Mouse (Mus musculus) midbrain, embryonic 13.5 days (tissue): Measurements from ENCODE around the gene Nudt4. TPM values are rescaled to one million over a fixed set of nuclear protein-coding genes. Genes with fewer than 3 reads are reported as not detected.
A peak's percentile ranks its signal among the peaks of the same experiment; 100 is the strongest.

Source experiments
- ATAC-seq: fragments of 200-750 bp; cut with Nextera tagmentation; 2 replicates; pipeline ENCODE4 v1.8.0; 2017; ENCODE audit warnings: mild to moderate bottlenecking, moderate TSS enrichment, moderate library complexity
- H3K27ac ChIP-seq: fragments of 300-500 bp; sonication (generic); 2 replicates; pipeline ENCODE4 v1.5.1; 2015; ENCODE audit warnings: inconsistent platforms, mild to moderate bottlenecking, moderate library complexity
- H3K27me3 ChIP-seq: fragments of 300-500 bp; sonication (generic); 2 replicates; pipeline ENCODE4 v1.6.1; 2015; ENCODE audit warnings: mild to moderate bottlenecking, inconsistent platforms
- H3K36me3 ChIP-seq: fragments of 300-500 bp; sonication (generic); 2 replicates; pipeline ENCODE4 v1.6.1; 2015; ENCODE audit warnings: mild to moderate bottlenecking, inconsistent platforms
- H3K4me1 ChIP-seq: fragments of 300-500 bp; sonication (generic); replicated peaks from 2 replicates; pipeline ENCODE4 v1.6.1; 2015; ENCODE audit warnings: inconsistent platforms
- H3K4me2 ChIP-seq: fragments of 300-500 bp; sonication (generic); replicated peaks from 2 replicates; pipeline ENCODE4 v1.6.1; 2015; ENCODE audit warnings: moderate library complexity, mild to moderate bottlenecking, inconsistent platforms
- H3K4me3 ChIP-seq: fragments of 300-500 bp; sonication (generic); replicated peaks from 2 replicates; pipeline ENCODE4 v1.5.1; 2015; ENCODE audit warnings: mild to moderate bottlenecking, inconsistent platforms
- H3K9ac ChIP-seq: fragments of 300-500 bp; sonication (generic); replicated peaks from 2 replicates; pipeline ENCODE4 v1.6.1; 2015; ENCODE audit warnings: mild to moderate bottlenecking, inconsistent platforms
- H3K9me3 ChIP-seq: fragments of 300-500 bp; sonication (generic); 2 replicates; pipeline ENCODE4 v1.6.1; 2016; ENCODE audit warnings: mild to moderate bottlenecking, inconsistent platforms
- WGBS: fragments of 180-500 bp; shearing (Covaris S2); methylation state at CpG from one replicate; pipeline ENCODE4 v1.1.7; 2015; 5-methylcytosine and 5-hydroxymethylcytosine counted together
- polyA plus RNA-seq: library from polyadenylated mRNA; unstranded; fragments of >200 nt; fragmentation: Nextera tagmentation; extraction: Ambion mirVana; gene quantifications from 2 replicates; pipeline ENCODE4 v1.2.1, GENCODE M21; 2015

Gene Nudt4
- polyA plus RNA-seq, 1 experiment from 2014 or later: 72.5 TPM

DNA sequence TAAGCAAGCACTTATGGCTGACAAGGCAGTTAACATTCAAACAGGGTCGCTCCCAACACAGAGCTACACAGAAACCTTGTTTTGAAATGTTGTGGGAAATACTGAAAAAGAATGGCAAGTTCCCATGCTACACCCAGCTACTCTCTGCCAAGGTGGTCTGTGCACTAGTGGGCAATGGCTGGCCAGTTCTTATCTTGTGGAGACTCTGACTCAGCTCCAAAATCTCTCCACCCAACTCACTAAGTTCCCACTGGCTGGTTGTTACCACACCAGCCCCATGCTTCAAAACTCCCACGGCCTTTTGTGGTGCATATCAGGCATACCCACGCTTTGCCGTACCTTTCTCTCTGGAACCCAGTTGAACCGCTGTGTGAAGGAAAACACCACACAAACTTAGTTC is 31.0 kb downstream of the Nudt4 start:
- no peak overlapping the region for H3K4me2 ChIP-seq
- no peak for ATAC-seq
- H3K9ac ChIP-seq: no peak overlapping the region
- 87% methylated on average over 5 of the region's 5 CpGs for WGBS
- no peaks in the 10 kb centered on the region for H3K9me3 ChIP-seq
- no peaks in the 10 kb centered on the region for H3K27me3 ChIP-seq
- H3K36me3 ChIP-seq: no peaks in the 10 kb centered on the region
- peaks cover 19% of the 10 kb centered on the region for H3K4me1 ChIP-seq
- no peak overlapping the region for H3K4me3 ChIP-seq
- H3K27ac ChIP-seq: no peak overlapping the region

GRCm38 (mm10) chr10:95530551-95531121 is 33.3 kb downstream of the Nudt4 start:
- Histone ChIP-seq H3K4me1 (peaks cover 21% of the 10 kb centered on the region), H3K27ac (no peak overlapping the region), H3K4me3 (no peak overlapping the region), H3K36me3 (no peaks in the 10 kb centered on the region), H3K27me3 (no peaks in the 10 kb centered on the region), H3K4me2 (no peak overlapping the region), H3K9me3 (no peaks in the 10 kb centered on the region), H3K9ac (no peak overlapping the region)
- WGBS: 69% methylated on average over 2 of the region's 2 CpGs
- ATAC-seq: no peak

DNA sequence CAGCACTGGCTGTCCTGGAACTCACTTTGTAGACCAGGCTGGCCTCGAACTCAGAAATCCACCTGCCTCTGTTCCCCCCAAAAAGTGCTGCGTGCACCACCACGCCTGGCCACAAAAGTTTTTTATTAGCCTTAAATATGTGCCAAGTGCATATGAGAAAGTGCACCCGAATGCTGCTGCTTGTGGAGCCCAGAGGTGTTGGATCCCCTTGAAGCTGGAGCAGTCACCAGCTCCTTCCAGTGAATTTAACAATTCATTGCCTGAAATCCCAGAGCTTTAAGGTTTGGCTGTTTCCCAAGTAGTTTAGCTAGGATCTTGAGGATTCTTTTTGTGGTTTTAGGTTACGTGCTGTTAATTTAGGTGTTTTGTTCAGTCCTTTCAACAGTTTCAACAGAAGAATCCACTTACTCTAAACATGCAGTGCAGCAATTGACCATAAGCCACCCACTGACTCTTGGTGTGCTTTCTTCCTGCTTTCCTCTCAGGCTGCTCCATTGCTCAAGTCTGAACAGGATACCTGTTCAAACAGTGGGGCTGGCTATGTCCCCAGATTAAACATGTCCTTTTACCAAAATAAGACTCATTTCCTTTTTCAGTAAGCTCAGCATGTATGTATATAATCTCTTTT is 37.3 kb downstream of the Nudt4 start:
- H3K36me3 ChIP-seq: 0 out of 2 replicates have a peak, but pooled peaks cover 5% of the 10 kb centered on the region
- ATAC-seq: no peak
- H3K27me3 ChIP-seq: no peaks in the 10 kb centered on the region
- H3K9ac ChIP-seq: no peak overlapping the region
- WGBS: 79% methylated on average over 5 of the region's 5 CpGs
- no peak overlapping the region for H3K4me3 ChIP-seq
- H3K4me1 ChIP-seq: peaks cover 21% of the 10 kb centered on the region
- H3K9me3 ChIP-seq: no peaks in the 10 kb centered on the region
- H3K4me2 ChIP-seq: no peak overlapping the region
- H3K27ac ChIP-seq: no peak overlapping the region

- ATAC-seq: no peak
- H3K9me3 ChIP-seq: no peaks in the 10 kb centered on the region
- 96% methylated on average over 5 of the region's 5 CpGs for WGBS
- H3K27ac ChIP-seq: no peak overlapping the region
- no peaks in the 10 kb centered on the region for H3K27me3 ChIP-seq
- 0 out of 2 replicates have a peak, but pooled peaks cover 6% of the 10 kb centered on the region for H3K36me3 ChIP-seq
- H3K4me3 ChIP-seq: no peak overlapping the region
- H3K9ac ChIP-seq: no peak overlapping the region
- H3K4me2 ChIP-seq: no peak overlapping the region
- H3K4me1 ChIP-seq: peaks cover 17% of the 10 kb centered on the region
Measured at GRCm38 (mm10) chr10:95525871-95526270, 38.1 kb downstream of the Nudt4 start.

GRCm38 (mm10) chr10:95525037-95525675 is 38.8 kb downstream of the Nudt4 start:
- H3K36me3 ChIP-seq: 0 out of 2 replicates have a peak, but pooled peaks cover 6% of the 10 kb centered on the region
- ATAC-seq: no peak
- H3K9ac ChIP-seq: no peak overlapping the region
- H3K27ac ChIP-seq: no peak overlapping the region
- no peak overlapping the region for H3K4me2 ChIP-seq
- WGBS: 90% methylated on average over 6 of the region's 6 CpGs
- no peaks in the 10 kb centered on the region for H3K9me3 ChIP-seq
- H3K4me1 ChIP-seq: peaks cover 11% of the 10 kb centered on the region
- H3K4me3 ChIP-seq: no peak overlapping the region
- no peaks in the 10 kb centered on the region for H3K27me3 ChIP-seq

DNA sequence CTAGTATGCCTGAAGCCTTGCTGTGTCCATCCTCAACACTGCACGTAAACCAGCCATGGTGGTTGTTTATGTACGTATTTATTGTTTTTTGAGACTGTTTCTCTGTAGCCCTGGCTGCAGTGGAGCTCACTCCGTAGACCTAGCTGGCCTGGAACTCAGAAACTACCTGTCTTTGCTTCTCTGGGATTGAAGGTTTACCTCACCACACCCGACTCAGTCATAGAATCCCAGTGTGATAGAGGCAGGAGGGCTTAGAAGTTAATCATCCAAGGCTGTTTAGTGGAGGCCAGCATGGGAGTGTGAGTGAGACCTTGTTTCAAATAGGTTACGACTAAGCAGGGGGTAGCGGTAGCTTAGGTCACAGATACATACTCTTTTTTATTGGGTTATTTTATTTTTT is 46.3 kb downstream of the Nudt4 start:
- H3K9me3 ChIP-seq: no peaks in the 10 kb centered on the region
- H3K4me3 ChIP-seq: no peak overlapping the region
- 96% methylated on average over 6 of the region's 6 CpGs for WGBS
- no peak overlapping the region for H3K9ac ChIP-seq
- H3K4me2 ChIP-seq: no peak overlapping the region
- H3K4me1 ChIP-seq: peaks cover 33% of the 10 kb centered on the region
- no peak overlapping the region for H3K27ac ChIP-seq
- H3K27me3 ChIP-seq: no peaks in the 10 kb centered on the region
- no peak for ATAC-seq
- H3K36me3 ChIP-seq: 0 out of 2 replicates have a peak, but pooled peaks cover 6% of the 10 kb centered on the region

DNA sequence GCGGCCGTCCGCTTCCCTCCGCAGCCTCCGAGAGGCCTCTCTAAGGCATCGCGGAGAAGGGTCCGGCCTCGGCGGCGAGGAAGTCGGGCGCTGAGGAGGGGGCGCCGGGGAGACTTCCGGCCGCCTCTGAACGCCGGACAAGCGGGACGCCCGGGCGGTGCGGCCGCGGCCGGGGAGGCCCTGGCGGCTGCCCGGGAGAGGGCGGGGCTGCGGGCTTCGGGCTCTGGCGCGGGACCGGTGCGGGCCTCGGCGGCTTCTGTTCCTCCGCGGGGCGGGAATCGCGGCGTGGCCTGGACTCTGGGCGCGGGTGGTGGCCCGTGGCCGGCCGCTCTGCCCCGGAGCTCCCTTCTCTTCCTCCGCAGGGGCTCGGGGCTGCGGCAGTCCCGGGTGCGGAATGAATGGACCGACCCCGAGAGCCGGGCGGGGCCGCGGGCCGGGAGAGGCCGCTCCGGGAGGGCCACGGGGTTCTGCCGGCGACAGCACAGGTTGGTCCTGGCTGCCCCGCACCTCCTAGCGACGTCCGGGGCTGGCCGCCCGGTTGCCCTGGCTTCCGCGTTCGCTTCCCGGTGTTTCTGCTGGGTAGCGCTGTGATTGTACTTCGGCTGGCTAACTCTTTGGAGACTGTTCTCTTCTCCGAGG is 48.5 kb downstream of the Nudt4 start:
- peak overlapping the region; percentile 98 for H3K27ac ChIP-seq
- H3K4me1 ChIP-seq: peaks cover 33% of the 10 kb centered on the region
- WGBS: under 1% methylated on average over 65 of the region's 80 CpGs
- peak overlapping the region; percentile 99 for H3K4me3 ChIP-seq
- H3K27me3 ChIP-seq: no peaks in the 10 kb centered on the region
- no peaks in the 10 kb centered on the region for H3K36me3 ChIP-seq
- H3K4me2 ChIP-seq: peak overlapping the region; percentile 78
- no peak; the same call in 1 of the 2 replicates for ATAC-seq
- H3K9ac ChIP-seq: peak overlapping the region; percentile 99
- no peaks in the 10 kb centered on the region for H3K9me3 ChIP-seq

DNA sequence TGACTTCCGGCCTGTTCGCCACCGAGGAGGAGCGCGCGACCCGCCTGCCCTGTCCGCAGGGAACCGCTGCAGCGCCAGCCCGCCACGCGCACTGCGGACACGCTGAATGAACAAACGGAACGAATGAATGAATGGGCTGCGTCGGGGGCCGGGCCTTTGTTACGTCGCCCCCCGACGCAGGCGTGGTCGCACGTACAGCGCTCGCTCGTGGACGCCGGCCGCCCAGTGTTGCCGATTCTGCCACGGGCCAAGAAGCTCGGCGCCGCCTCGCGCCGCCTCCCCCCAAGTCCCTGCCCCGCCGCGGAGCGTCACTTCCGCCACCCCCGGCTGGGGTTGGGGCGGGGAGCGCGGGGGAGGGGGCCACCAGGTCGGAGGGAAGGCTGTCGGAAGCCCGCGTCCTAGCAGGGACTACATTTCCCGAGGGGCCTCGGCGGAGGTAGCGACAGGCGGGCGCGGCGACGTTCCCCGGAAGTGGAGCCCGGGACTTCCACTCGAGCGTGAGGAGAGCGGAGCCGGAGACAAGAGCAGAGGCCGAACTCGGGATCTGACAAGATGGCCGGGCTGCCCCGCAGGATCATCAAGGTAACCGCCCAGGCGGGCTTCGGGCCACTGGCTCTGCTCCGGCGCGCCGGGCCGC is 49.2 kb downstream of the Nudt4 start, which contains the start of gene Ube2n:
Gene Ube2n (plus strand): TSS at position 490 of the 637 bp plus-strand sequence.
- peak within 1 kb of the TSS; percentile 99 for H3K4me3 ChIP-seq
- H3K4me2 ChIP-seq: peak within 1 kb of the TSS; percentile 78
- ATAC-seq: peak; percentile 98
- peak within 1 kb of the TSS; percentile 98 for H3K27ac ChIP-seq
- H3K9ac ChIP-seq: peak within 1 kb of the TSS; percentile 99
- no peaks in the 10 kb centered on the region for H3K9me3 ChIP-seq
- peaks cover 33% of the 10 kb centered on the region for H3K4me1 ChIP-seq
- H3K27me3 ChIP-seq: no peaks in the 10 kb centered on the region
- H3K36me3 ChIP-seq: no peaks in the 10 kb centered on the region
- WGBS: under 1% methylated on average over 79 of the region's 81 CpGs

DNA sequence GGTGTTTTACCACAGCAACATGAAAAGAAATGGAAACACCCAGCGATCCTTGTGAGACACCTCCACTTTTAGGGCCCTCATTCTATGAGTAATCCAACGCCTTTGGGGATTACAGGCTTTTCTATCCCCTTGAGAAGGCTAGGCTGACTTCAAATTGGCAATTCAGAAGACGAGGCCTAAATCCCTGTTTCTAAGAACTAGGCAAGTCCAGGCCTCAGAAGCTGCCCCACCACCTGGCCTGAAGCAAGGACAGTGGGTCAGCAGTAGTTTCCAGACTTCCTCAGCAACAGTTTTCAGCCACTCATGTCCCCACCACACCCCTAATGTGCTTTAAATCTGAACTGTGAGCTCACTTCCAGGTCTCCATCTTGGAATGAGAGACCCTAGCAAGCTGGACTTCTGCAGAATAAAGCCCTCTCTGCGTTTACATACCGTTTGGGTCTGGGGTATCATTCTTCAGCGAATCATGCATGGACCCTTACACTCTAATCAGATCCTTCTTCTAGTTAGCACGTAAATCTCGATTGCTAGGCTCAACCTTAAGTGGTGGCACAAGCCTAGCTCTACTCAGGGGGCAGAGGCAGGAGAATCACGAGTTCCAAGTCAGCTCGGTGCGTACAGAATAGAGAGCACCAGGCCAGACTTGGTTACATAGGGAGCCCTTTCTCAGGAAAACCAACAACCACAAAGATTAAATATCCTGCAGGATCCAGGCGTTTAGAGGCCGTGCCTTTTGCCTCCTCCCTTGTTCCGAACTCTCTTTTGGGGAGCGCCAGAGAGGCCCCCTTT is 50.0 kb downstream of the Nudt4 start:
- H3K36me3 ChIP-seq: no peaks in the 10 kb centered on the region
- peak overlapping the region; percentile 99 for H3K9ac ChIP-seq
- 30% methylated on average over 15 of the region's 15 CpGs for WGBS
- peak; percentile 18 for ATAC-seq
- no peaks in the 10 kb centered on the region for H3K9me3 ChIP-seq
- peak overlapping the region; percentile 56 for H3K4me2 ChIP-seq
- H3K27me3 ChIP-seq: no peaks in the 10 kb centered on the region
- H3K4me3 ChIP-seq: peak overlapping the region; percentile 99
- peak overlapping the region; percentile 98 for H3K27ac ChIP-seq
- H3K4me1 ChIP-seq: peaks cover 29% of the 10 kb centered on the region

GRCm38 (mm10) chr10:95512635-95513034 is 51.3 kb downstream of the Nudt4 start:
- H3K9ac ChIP-seq: no peak overlapping the region
- H3K4me2 ChIP-seq: no peak overlapping the region
- H3K27me3 ChIP-seq: no peaks in the 10 kb centered on the region
- H3K36me3 ChIP-seq: no peaks in the 10 kb centered on the region
- WGBS: 89% methylated on average over 8 of the region's 8 CpGs
- H3K4me1 ChIP-seq: peaks cover 17% of the 10 kb centered on the region
- no peak overlapping the region for H3K4me3 ChIP-seq
- no peak for ATAC-seq
- no peaks in the 10 kb centered on the region for H3K9me3 ChIP-seq
- H3K27ac ChIP-seq: no peak overlapping the region

DNA sequence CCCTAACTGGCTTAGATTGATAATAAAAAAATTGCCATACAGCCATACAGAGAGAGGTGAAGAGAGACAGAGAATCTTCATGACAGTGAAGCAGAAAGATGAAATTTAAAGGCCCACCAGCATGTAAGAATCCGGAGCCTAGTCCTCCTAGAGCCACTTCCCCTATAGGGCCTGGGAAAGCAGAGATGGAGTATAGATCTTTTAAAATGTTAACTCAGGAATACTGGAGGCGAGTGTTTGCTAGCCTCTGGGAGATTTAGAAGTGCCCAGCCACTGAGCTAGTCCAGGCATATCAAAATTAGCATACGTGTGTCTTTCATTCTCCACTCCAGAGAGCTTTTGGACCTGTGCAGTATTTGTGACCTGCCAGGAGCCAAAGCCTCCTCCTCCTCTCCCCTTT is 54.7 kb downstream of the Nudt4 start:
- H3K27me3 ChIP-seq: no peaks in the 10 kb centered on the region
- no peak for ATAC-seq
- no peak overlapping the region for H3K27ac ChIP-seq
- no peaks in the 10 kb centered on the region for H3K9me3 ChIP-seq
- H3K4me3 ChIP-seq: no peak overlapping the region
- no peak overlapping the region for H3K4me2 ChIP-seq
- H3K4me1 ChIP-seq: peaks cover 5% of the 10 kb centered on the region; the same call in 1 of the 2 replicates
- H3K9ac ChIP-seq: no peak overlapping the region
- 71% methylated on average over 3 of the region's 3 CpGs for WGBS
- no peaks in the 10 kb centered on the region for H3K36me3 ChIP-seq
